Mouse (Mus musculus): ENCODE measurements around the gene Ninj1.

The Ninj1 gene

DNA sequence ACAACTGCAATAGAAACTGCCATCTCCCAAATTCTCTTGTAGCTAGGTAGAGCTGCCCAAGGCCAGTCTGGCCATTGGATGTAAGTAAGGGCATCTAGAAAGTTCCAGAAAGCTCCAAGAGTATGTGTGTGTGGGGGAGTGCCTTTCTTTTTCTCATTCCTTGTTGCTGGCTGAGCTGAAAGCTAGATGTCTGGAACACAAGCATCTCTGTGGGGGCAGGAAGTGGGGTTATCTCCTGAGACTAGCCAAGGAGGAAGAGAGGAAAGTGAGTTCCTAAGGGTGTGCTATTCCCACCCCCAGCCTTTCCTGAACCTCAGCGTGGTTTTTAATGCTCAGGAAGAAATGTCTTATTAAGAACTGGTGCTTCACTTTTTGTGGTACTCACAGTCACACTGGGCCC is 15.6 kb upstream of the Ninj1 start:
- DNase-seq (ENCODE audit: low read depth, low spot score): no peak

DNA sequence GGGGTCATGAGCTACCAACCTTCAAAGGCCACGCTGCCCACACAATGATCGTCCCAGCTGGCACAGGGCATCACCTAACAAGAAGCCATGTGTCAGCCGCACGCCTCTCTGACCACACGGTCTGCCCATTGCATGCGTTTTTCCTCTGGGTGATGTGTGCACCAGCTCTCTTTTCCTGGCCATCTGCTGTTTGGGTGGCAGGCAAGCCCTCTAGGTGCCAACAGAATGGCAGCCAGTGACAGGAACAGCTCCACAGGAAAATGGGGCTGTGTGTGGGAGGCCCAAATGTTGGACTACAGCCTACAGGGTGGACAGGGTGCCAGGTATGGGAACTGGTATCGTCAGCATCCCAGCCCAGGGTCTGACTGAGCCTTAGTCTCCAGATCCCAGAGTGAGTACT is 14.9 kb upstream of the Ninj1 start:
- peak; percentile 67 for DNase-seq (ENCODE audit: low read depth, low spot score)

DNA sequence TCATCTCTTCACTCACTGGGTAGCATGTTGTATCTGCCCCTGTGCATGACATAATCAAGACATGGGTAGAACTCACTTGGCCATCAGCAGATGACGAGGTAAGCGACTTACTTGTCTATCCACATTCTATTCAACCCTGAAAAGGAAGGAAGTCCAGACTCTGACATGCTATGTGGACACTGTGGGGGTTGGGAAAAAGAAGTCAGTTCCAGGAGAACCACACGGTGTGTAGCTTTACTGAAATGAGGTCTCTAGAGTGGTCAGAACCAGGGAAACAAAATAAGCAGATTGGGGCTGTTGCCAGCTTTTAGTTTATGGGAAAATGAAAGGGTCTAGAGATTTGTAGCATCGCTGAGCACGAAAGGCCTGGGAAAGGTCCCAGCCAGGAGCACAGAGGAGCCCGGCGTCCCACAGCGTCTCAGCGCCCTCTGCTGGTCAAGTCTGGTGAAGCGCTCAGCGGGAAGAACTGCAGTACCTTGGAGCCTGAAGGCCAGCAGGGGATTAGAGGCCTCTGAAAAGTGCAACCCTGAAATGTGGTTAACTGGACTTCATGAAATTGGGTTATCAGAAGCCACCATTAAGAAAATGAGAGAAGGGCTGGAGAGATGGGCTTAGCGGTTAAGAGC is 14.2 kb upstream of the Ninj1 start:
- no peak for DNase-seq (ENCODE audit: low read depth, low spot score)

DNA sequence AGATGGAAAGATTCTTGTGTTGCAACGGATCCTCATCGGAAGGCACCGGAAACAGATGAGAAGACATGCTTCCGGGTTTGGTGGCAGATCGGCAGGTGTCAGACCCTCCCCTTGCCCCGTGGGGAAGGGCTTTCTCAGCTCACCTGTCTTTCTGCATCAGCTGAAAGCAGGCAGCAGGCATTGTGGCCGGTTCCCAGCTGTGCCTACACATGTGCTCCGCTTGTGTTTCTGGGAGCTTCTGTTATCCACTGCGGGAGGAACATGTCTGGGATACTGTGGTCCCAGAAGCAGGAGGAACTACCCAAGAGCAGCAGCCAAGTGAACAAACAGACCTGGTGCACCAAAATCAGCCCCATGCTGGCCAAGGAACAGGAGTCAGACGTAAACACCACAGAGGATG is 11.8 kb upstream of the Ninj1 start:
- no peak for DNase-seq (ENCODE audit: low read depth, low spot score)

DNA sequence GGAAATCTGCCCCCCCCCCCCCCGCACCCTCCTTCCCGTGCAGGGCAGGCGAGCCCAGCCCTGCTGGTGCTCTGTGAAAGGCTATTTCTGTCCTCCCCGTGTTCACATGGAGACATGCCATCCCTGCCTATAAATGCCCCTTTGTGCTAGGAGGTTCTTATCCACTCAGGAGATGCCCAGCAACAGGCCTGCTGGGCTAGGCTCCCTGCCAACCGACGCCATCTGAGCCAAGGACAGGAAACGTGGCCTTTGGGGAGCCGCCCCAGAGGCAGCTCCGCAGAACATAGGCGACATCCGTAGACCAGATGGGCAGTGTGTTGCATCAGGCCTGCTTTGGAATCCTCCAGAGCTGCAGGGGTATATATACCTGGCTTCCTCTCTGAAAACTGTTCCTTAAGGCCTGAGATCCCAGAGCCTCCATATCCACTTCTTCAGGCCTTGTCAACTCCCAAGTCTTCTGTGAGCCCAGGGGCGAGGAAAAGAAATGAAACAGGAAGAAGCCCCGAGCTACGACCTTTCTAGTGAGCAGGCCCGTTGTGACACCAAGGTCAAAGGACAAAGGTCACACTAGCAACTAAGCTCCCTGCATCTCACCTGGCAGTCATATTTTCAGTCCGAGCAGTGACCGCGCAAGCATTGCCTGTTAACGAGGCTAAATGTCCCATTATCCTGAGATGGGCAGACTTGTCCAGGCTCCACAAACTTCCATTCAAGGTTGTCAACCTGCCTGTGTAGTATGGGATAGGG is 8.3 kb upstream of the Ninj1 start:
- DNase-seq (ENCODE audit: low read depth, low spot score): peak; percentile 75

DNA sequence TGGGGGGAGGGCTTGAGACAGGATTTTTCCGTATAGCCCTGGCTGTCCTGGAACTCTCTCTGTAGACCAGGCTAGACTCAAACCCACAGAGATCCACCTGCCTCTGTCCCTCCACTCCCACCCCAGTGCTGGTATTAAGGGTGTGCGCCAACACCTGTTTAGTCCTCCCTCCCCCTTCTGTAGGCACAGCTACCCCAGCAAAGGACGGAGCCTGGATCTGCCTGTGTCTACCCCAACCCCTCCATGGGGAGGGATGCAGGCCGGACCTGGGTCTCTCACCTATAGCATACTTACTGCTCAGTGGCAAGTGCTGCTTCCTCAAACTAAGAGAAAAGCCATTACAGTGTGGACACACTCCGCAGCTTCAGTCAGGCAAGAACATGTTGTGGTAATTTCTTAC is 7.0 kb upstream of the Ninj1 start:
- DNase-seq (ENCODE audit: low read depth, low spot score): no peak

DNA sequence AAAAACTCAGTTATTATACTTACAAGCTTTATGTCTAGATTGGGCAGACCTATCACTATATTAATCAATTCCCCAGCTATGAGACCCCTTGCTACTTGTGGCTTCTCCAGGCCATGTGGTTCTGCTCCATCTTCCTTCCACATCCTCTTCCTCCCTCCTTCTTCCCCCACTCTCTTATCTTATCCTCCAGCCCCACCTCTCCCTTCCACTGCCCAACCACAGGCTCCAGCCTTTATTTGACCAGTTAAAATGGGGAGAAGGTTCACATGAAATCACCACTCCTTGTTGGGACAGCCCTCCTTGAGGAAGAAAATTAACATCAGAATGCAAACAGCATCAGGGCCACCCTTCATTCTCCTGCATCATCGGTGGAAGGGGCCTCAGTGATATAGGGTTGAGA is 6.6 kb upstream of the Ninj1 start:
- no peak for DNase-seq (ENCODE audit: low read depth, low spot score)

DNA sequence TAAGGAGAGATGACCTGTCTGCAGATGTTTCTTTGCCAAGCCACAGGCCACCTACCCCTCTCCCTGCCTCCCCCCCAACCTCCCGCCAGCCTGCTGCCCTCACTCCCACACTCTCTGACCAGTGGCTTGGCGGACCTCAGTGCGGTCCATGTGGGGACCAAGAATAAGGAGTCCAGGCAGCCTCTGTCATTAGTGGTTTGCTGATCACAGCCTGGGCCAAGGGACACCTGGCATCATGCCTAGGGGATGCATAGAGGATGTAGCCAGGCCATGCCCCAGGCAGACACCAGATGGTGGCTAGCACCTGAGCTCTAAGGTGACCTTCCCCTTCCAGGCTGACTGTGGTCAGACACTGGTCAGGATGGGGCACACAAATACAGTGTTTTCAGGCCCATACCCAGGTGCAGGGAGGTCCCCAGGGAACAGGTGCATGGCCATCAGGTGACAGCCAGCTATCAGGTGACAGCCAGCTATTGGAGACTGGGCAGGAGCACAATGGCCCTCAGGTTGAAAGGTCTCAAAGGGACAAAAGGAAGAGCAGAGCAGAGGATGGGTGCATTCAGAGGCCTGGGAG is 5.8 kb upstream of the Ninj1 start:
- no peak for DNase-seq (ENCODE audit: low read depth, low spot score)

DNA sequence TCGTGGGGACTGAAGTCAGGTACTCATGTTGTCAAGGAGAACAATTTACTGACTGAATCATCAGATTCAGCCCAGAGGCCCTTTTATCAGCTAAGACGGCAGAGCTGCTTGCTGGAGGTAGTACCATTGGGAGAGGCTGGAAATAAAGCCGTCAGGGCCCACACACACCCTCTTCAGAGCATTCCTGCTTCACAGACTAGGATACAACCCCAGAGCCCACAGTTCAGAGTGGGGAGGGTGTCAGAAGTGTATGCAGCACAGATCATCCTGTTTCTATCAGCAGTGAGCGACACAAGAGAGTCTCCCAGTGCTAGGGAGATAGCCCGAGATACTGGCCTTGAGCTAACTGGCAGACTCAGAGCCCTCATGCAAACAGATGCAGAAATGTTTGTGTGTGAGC is 4.1 kb upstream of the Ninj1 start:
- DNase-seq (ENCODE audit: low read depth, low spot score): no peak

DNA sequence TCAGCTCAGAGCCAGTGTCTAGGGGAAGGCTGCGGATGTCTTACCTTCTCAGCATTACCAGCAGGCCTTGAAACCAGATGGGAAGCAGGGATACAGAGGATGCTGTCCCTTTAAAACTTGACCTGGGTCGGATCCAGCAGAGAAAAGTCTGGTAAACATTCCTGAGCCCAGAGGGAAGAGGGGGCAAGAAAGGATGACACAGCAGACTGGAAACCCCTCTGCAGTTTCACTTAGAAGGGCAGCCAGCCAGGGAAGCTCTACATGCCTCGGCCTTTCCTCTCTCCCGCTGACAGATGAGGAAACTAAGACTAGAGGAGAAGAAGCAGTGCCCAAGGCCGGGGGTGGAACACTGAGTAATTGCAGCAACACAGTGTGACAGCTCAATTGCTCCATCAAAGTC is 3.6 kb upstream of the Ninj1 start:
- DNase-seq (ENCODE audit: low read depth, low spot score): no peak

DNA sequence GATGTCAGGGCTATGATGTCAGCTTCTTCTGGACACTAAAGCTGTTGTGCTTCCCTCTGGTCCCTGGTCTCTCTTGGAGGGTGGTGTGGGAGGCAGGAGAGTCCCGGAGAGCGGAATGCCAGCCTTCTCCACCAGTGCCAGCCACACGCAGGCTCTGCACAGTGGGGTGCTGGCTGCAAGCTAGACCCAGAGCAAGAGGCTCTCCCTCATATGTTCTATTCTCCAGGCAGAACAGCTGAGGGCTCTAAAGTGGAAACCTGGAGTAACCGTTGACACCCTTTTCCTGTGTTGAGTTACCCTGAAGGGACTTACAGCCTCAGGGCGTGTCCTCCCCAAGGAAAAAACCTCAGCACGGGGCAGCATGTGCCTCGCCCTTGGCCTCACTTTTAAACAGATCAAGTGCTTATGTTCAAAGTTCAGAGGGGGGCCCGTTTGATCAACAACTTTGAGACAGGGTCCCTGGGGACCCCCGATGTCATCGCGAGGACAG is 442 bp upstream of the Ninj1 start:
- DNase-seq (ENCODE audit: low read depth, low spot score): no peak

DNA sequence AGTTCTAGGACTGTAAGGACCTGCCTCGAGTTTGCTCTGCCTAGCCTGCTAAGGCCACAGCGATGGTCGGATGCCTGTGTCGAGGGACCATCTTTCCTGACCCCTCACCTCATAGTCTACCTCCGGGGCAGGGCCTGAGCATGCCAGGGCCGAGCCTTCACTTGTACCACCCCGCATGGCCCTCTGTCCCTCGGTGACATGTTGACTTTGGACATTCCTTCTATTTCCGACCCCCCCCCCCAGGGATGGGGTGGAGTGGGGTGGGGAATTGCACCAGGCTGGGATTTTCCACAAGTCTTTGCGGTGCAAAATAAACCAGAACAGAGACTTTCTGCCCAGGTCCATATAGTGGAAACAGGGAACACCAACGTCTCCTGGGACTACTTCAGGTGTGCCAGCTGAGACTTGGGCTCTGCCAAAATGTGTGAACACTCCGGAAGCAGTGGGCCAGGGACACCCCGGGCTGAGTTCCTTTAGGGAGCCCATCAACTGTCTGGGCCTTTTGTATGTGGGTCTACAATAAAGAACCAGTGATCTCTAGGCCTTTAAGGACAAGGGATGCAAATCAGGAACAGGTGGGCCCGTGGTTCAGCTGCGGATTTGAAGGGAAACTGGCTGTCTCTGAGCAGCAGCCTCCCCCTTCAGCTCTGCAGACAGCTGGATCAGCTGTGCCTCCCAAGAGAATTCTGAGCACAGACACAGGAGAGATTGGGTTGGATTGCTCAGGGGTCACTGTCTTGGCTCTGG is 1.1 kb downstream of the Ninj1 start:
- no peak for DNase-seq (ENCODE audit: low read depth, low spot score)

DNA sequence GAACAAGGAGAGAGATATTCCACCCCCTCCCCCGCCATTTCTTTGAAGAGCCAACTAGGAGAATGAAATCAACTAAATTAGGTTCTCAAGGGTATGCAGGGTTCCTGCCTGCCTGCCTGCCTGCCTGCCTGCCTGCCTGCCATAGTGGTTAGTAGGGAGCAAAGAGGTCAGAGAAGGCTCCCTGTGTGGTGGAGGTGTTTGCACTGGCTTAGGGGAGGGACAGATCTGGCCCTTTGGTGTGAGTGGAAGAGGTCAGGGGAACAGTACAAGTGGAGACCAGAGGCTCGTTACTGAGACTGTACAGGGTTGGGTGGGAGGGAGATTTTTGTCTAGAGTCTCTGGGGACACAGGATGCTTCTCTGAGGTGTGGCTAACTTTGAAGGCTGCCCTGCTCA is 1.7 kb downstream of the Ninj1 start:
- DNase-seq (ENCODE audit: low read depth, low spot score): no peak

DNA sequence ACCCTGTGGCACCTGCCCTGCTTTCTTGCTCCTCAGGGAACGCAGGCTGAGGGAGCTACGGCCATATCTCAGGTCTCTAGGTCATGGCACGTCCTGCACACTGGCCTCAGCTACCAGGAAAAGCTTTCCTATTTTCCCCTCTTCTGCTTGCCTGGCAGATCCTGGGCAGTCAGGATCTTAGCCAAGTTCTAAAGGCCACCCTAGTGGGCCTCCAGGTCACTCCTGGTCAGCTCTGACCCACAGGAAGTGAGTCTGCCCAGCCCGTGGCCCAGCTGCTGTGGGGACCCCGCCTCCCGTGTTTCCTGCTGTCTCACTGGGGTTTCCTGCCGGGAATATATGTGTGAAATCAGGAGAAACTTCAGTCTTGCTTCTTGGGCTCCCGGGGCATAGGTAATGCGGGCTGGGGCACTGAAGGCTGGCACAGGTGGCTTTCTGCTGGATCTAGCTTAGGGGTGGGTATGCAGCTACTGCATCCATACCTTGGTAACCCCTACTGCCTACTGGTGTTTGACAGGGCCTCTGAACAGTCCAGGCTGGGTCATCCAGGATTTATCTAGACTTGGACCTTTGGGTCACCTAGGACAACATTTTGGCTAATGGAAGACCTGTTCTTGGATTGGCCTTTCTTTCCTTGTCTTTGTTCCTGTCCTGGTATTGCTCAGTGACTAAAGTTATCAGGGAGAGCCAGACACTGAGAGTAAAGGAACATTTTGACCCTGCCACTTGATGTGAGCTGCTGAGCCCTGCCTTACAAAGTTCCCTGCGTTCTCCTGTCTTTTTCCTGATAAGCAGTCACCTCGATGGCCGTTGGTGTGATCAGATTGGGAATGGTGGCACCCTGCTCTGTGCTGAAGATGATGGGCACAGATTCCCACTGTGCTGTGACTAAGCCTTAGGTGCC is 2.9 kb downstream of the Ninj1 start:
- DNase-seq (ENCODE audit: low read depth, low spot score): no peak

DNA sequence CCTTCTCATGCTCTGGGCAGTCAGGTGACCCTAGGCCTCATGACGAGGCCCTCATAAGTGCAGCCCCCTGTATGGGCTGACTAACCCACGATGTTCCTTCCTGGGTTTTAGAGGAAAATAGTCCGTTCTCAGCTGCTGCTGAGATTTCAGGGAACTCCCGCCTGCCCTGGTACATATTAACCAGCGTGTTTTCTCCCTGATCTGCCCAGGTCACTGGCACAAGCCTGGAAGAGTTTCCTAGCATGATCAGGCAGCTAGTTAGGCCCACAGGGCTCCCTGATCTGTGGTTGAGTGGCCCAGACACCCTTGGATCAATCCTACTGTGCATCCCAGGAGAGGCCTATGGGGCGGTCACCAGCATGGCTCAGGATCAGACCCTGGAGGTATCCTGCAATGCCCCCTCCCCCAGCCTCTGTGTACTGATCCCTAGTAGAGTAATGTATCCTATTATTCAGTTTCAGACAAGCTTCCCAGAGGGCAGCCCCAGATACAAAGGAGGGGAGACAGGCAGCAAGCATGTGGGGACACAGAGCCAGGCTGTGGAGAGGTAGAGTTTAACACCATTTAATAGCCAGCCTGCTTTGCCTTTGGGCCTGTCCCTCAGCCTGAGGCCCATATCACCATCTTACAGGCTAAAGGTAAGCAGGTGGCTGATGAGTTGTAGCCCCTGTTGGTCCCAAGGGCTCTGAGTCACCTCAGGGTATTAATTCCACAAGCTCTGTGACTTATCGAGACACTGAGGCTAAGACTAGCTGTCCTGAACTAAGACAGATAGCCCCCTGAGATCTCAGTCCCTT is 3.8 kb downstream of the Ninj1 start:
- no peak for DNase-seq (ENCODE audit: low read depth, low spot score)

DNA sequence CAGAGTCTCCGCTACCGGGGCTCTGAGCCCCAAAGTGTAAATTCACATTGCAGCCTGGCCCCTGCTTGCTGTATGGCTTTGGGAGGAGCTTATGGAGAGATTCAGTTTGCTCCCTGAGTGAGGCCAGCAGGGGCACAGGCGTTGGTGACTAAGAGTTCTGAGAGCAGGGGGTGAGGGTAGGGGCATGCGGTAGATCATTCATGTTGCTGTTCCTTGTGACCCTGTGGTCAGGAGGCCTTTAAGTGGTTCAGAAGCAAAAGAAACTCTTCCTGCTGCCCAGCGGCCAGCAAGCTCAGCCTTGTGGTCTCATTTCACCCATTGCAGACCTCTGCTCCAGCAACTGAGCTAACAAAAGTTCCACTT is 4.4 kb downstream of the Ninj1 start:
- DNase-seq (ENCODE audit: low read depth, low spot score): no peak

DNA sequence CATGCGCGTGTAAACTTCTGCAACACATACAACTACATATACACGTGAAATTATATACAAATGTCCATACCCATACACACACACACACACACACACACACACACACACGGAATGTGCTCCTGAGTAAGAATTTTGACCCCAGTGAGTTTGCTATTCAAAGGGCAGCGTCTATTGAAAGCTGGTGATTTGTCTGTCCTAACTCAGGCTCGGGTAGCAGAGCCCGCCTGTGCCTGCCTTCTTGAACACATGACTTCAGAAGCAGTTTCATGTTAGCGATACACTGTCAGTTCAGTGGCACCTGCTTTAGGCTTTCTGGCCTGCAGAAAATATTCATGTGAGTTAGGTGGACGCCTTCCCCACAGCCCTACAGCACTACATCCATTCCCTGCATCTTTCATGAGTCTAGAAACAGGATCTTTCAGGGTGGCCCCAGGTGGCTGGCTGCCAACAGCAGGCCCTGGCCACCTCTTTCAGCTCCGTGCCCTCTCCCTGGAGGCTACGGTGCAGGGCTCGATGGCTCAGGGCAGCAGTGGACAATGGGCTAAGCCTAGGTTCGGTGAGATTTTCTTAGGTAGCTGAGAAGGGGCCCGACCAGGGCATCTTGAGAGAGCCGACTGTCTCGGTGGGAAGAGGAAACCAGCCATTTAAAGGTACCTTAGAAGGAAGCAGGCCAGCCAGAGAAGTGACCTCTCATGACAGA is 5.0 kb downstream of the Ninj1 start:
- DNase-seq (ENCODE audit: low read depth, low spot score): no peak

DNA sequence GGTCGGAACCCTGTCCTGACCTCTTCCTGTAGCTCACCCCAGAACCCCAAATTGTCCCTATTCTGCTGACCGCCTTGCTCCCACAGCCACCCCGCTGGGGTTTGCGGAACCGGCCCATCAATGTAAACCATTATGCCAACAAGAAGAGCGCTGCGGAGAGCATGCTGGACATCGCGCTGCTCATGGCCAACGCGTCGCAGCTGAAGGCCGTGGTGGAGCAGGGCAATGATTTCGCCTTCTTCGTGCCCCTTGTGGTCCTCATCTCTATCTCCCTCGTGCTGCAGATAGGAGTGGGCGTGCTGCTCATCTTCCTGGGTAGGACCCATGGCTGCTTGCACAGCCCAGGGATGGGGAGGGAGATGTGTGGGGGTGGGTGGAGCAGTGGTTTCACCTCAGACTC is 6.4 kb downstream of the Ninj1 start:
- no peak for DNase-seq (ENCODE audit: low read depth, low spot score)

DNA sequence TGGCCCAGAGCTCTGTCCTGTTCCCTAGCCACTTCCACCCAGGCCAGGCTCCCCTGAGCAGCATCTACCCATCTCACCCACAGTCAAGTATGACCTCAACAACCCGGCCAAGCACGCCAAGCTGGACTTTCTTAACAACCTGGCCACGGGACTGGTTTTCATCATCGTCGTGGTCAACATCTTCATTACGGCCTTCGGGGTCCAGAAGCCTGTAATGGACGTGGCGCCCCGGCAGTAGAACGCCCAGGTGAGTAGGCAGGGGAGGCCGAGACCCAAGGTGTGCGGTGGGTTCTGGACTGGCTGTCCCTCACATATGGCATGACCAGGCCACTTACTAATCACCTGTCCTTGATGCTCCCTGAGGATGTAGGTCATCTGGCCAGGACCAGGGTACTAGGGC is 7.5 kb downstream of the Ninj1 start:
- DNase-seq (ENCODE audit: low read depth, low spot score): no peak

DNA sequence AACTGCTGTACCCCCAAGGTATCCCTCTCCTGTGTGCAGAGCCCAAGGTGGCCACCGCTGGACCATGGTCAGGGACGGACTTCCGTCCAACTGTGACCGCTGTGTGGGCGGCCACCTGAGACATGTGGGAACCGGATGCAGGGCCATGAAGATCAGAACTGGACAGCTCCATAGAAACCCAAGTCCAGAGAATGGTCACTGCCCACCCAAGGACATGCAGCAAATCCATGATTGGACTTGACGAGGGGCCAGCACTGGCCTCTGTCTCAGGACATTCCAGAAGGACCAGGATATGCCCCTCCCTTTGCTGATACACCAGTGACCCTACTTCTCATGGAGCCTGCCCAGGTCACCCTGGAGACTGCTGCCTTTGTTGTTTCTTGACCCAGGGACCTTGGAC is 8.4 kb downstream of the Ninj1 start:
- DNase-seq (ENCODE audit: low read depth, low spot score): no peak
